Comparison of ENCODE assay signal across 27 mouse cellular contexts in the genomic region with DNA sequence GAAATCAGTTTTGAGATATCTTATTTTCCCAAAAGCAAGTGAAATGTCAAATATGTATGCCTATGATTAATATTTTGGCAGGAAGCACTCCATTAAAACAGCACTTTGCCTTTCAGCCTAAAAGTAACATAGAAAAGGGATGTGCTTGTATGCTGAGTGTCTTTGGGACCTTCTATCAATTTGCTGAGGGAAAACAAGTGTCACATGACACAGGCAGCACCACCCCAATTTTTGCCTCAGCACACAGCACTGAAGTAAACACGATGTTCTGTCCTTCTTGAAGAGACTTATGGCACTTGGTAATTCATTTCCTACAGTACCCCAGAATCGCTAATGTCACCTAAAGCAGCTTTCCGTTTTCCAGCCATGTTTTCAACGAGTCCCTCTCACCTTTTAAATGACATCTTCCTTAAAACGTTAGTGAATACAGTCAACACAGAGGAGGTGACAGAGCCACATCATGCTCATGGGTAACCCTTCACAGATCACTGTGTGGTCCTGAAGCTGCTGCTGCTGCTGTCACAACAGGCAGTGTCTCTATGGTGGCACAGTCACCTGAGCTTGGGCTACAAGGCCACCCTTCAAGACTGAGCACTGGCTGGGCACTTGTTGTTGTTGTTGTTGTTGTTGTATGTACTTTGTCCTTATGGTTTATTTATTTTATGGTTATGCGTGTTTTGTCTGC.
DNase-seq lines count a peak whose midpoint lies in the region; ATAC-seq and TF ChIP-seq lines count a peak whose summit lies in the region.
"Had no signal": no experiment of that assay in that cellular context is flagged by ENCODE, and none has a peak within 500 bp of the region (broad histone marks: within the 10 kb centered on the region; RNA-seq: fewer than 3 reads in every experiment).

No protein-coding gene starts in this region.

- H3K36me3 ChIP-seq in heart, embryonic 10.5 days = 0 out of 2 replicates have a peak, but pooled peaks cover 8% of the 10 kb centered on the region
- peaks cover 32% of the 10 kb centered on the region for H3K36me3 ChIP-seq in heart, embryonic 16.5 days (ENCODE audit: control insufficient read depth, insufficient read depth)
- H3K36me3 ChIP-seq in liver, embryonic 12.5 days = peaks cover 13% of the 10 kb centered on the region; the same call in 1 of the 2 replicates
- peaks cover 3% of the 10 kb centered on the region for H3K36me3 ChIP-seq in liver, postnatal 0 days (replicated peaks; ENCODE audit: insufficient read depth, low read length)
- H3K36me3 ChIP-seq in intestine, postnatal 0 days (ENCODE audit: control insufficient read depth, insufficient read depth) = peaks cover 14% of the 10 kb centered on the region
- H3K36me3 ChIP-seq: forebrain, embryonic 12.5 days; limb, embryonic 10.5 days; lung, embryonic 15.5 days had no signal

- H3K27me3 ChIP-seq in heart, embryonic 10.5 days (ENCODE audit: insufficient read depth, poor library complexity, severe bottlenecking) = no peaks in the 10 kb centered on the region
- H3K27me3 ChIP-seq in heart, embryonic 16.5 days (ENCODE audit: control insufficient read depth, insufficient read depth, low read length) = no peaks in the 10 kb centered on the region
- H3K27me3 ChIP-seq in liver, embryonic 12.5 days (replicated peaks) = no peaks in the 10 kb centered on the region
- no peaks in the 10 kb centered on the region for H3K27me3 ChIP-seq in liver, postnatal 0 days (ENCODE audit: insufficient read depth, low read length)
- no peaks in the 10 kb centered on the region for H3K27me3 ChIP-seq in intestine, postnatal 0 days (replicated peaks; ENCODE audit: control insufficient read depth, insufficient read depth, low read length)
- H3K27me3 ChIP-seq: forebrain, embryonic 12.5 days; limb, embryonic 15.5 days; lung, embryonic 15.5 days; midbrain, embryonic 13.5 days; neural tube, embryonic 13.5 days had no signal

- ATAC-seq in heart, embryonic 16.5 days (replicated peaks; ENCODE audit: extremely low read depth, insufficient read depth, low FRiP score) = no peak
- peak; percentile 73 for ATAC-seq in liver, embryonic 12.5 days
- peak; percentile 78 for ATAC-seq in liver, postnatal 0 days
- ATAC-seq in intestine, postnatal 0 days = no peak
- ATAC-seq: forebrain, postnatal 0 days; midbrain, embryonic 13.5 days had no signal

- H3K4me2 ChIP-seq in heart, embryonic 16.5 days (ENCODE audit: low read depth, low read length) = no peak overlapping the region
- no peak overlapping the region for H3K4me2 ChIP-seq in liver, embryonic 12.5 days
- H3K4me2 ChIP-seq in liver, postnatal 0 days (ENCODE audit: low read depth, low read length) = no peak overlapping the region
- H3K4me2 ChIP-seq in intestine, postnatal 0 days (replicated peaks; ENCODE audit: low read depth) = no peak overlapping the region
- H3K4me2 ChIP-seq: forebrain, embryonic 12.5 days; hindbrain, embryonic 14.5 days; limb, embryonic 15.5 days; lung, embryonic 15.5 days; midbrain, embryonic 13.5 days; neural tube, embryonic 13.5 days had no signal

- intact Hi-C loops in heart, postnatal 10 days (cut with DNase I) = no loop called here

- H3K4me3 ChIP-seq in heart, embryonic 10.5 days = no peak overlapping the region
- no peak overlapping the region for H3K4me3 ChIP-seq in heart, embryonic 16.5 days (ENCODE audit: low read length)
- no peak overlapping the region for H3K4me3 ChIP-seq in liver, embryonic 12.5 days
- H3K4me3 ChIP-seq in liver, postnatal 0 days (ENCODE audit: low read depth, low read length) = no peak overlapping the region
- H3K4me3 ChIP-seq in intestine, postnatal 0 days (ENCODE audit: low read depth, low read length) = no peak overlapping the region
- H3K4me3 ChIP-seq: forebrain, embryonic 12.5 days; layer of hippocampus, adult 2 months; limb, embryonic 10.5 days; limb, embryonic 15.5 days; lung, embryonic 15.5 days; midbrain, embryonic 13.5 days; neural tube, embryonic 13.5 days had no signal

- no peak for TF ChIP-seq EP300 in liver, postnatal 0 days (IDR thresholded peaks at IDR 0.05; ENCODE audit: low read depth)

- DNase-seq in heart, embryonic 10.5 days (ENCODE audit: low spot score) = no peak
- no peak for DNase-seq in heart, postnatal 10 days
- no peak for DNase-seq in heart, adult 8-10 months (ENCODE audit: low spot score)
- no peak for DNase-seq in liver, postnatal 0 days
- DNase-seq: adrenal gland, adult 8-10 months; cerebellum, adult 2 months; cerebellum, postnatal 14 days; forebrain, postnatal 0 days; kidney, adult 11 months; kidney, postnatal 25 days; lung, postnatal 36 days; right cerebral cortex, postnatal 4 days; thymus, adult 18-20 months; thymus, postnatal 25 days had no signal

- no peak for TF ChIP-seq CTCF in liver, postnatal 0 days (IDR thresholded peaks at IDR 0.05; ENCODE audit: low read depth)
- TF ChIP-seq CTCF in intestine, postnatal 0 days (IDR thresholded peaks at IDR 0.05; ENCODE audit: low read depth) = no peak

- peak overlapping the region; percentile 2; the same call in 1 of the 2 replicates for H3K27ac ChIP-seq in heart, embryonic 10.5 days
- peak overlapping the region; percentile 65 for H3K27ac ChIP-seq in heart, embryonic 16.5 days (ENCODE audit: low read length)
- H3K27ac ChIP-seq in liver, embryonic 12.5 days = peak overlapping the region; percentile 74
- peak overlapping the region; percentile 67 for H3K27ac ChIP-seq in liver, postnatal 0 days (ENCODE audit: low read depth)
- no peak overlapping the region for H3K27ac ChIP-seq in intestine, postnatal 0 days (ENCODE audit: low read depth, low read length)
- H3K27ac ChIP-seq: forebrain, embryonic 12.5 days; hindbrain, embryonic 14.5 days; layer of hippocampus, adult 2 months; limb, embryonic 10.5 days; limb, embryonic 15.5 days; lung, embryonic 15.5 days; midbrain, embryonic 13.5 days; neural tube, embryonic 13.5 days; stomach, postnatal 0 days had no signal

- H3K9me3 ChIP-seq in heart, embryonic 10.5 days = no peaks in the 10 kb centered on the region
- no peaks in the 10 kb centered on the region for H3K9me3 ChIP-seq in heart, embryonic 16.5 days (replicated peaks; ENCODE audit: control insufficient read depth, low read length)
- no peaks in the 10 kb centered on the region for H3K9me3 ChIP-seq in liver, embryonic 12.5 days (replicated peaks)
- no peaks in the 10 kb centered on the region for H3K9me3 ChIP-seq in liver, postnatal 0 days (ENCODE audit: low read length)
- H3K9me3 ChIP-seq in intestine, postnatal 0 days (ENCODE audit: control insufficient read depth) = no peaks in the 10 kb centered on the region
- H3K9me3 ChIP-seq: forebrain, embryonic 12.5 days; G1E; limb, embryonic 10.5 days; limb, embryonic 15.5 days; lung, embryonic 15.5 days; midbrain, embryonic 13.5 days; neural tube, embryonic 13.5 days had no signal

- H3K9ac ChIP-seq in heart, embryonic 16.5 days (ENCODE audit: low read length) = no peak overlapping the region
- no peak overlapping the region; the same call in 1 of the 2 replicates for H3K9ac ChIP-seq in liver, embryonic 12.5 days
- no peak overlapping the region for H3K9ac ChIP-seq in liver, postnatal 0 days (replicated peaks)
- H3K9ac ChIP-seq in intestine, postnatal 0 days (ENCODE audit: low read depth, low read length) = no peak overlapping the region
- H3K9ac ChIP-seq: forebrain, embryonic 12.5 days; forebrain, postnatal 0 days; hindbrain, embryonic 14.5 days; limb, embryonic 15.5 days; lung, embryonic 15.5 days; midbrain, embryonic 13.5 days; neural tube, embryonic 13.5 days had no signal

- peaks cover 25% of the 10 kb centered on the region for H3K4me1 ChIP-seq in heart, embryonic 10.5 days
- peaks cover 9% of the 10 kb centered on the region for H3K4me1 ChIP-seq in heart, embryonic 16.5 days (ENCODE audit: control insufficient read depth, insufficient read depth, low read length)
- peaks cover 40% of the 10 kb centered on the region for H3K4me1 ChIP-seq in liver, embryonic 12.5 days
- peaks cover 7% of the 10 kb centered on the region for H3K4me1 ChIP-seq in liver, postnatal 0 days (ENCODE audit: insufficient read depth)
- no peaks in the 10 kb centered on the region for H3K4me1 ChIP-seq in intestine, postnatal 0 days (replicated peaks; ENCODE audit: control insufficient read depth, insufficient read depth, low read length)
- H3K4me1 ChIP-seq: forebrain, embryonic 12.5 days; limb, embryonic 10.5 days; limb, embryonic 15.5 days had no signal

- 76% methylated on average over 6 of the region's 6 CpGs for WGBS in heart, embryonic 10.5 days
- whole genome bisulfite sequencing in heart, embryonic 16.5 days = 64% methylated on average over 6 of the region's 6 CpGs
- 76% methylated on average over 6 of the region's 6 CpGs for WGBS in liver, embryonic 12.5 days (ENCODE audit: insufficient replicate concordance)
- WGBS in liver, postnatal 0 days (ENCODE audit: insufficient replicate concordance) = 82% methylated on average over 6 of the region's 6 CpGs
- 74% methylated on average over 6 of the region's 6 CpGs for WGBS in intestine, postnatal 0 days

Comparison
In these comparisons a context has a peak if more than half of its experiments do, and no peak if none do; other contexts are left out.
1. ATAC-seq: peak in liver, embryonic 12.5 days (single experiment) and liver, postnatal 0 days (single experiment); none in heart, embryonic 16.5 days (single experiment) and intestine, postnatal 0 days (single experiment).